Mouse (Mus musculus): ENCODE measurements around the gene Kcnrg.

Gene Kcnrg

DNA sequence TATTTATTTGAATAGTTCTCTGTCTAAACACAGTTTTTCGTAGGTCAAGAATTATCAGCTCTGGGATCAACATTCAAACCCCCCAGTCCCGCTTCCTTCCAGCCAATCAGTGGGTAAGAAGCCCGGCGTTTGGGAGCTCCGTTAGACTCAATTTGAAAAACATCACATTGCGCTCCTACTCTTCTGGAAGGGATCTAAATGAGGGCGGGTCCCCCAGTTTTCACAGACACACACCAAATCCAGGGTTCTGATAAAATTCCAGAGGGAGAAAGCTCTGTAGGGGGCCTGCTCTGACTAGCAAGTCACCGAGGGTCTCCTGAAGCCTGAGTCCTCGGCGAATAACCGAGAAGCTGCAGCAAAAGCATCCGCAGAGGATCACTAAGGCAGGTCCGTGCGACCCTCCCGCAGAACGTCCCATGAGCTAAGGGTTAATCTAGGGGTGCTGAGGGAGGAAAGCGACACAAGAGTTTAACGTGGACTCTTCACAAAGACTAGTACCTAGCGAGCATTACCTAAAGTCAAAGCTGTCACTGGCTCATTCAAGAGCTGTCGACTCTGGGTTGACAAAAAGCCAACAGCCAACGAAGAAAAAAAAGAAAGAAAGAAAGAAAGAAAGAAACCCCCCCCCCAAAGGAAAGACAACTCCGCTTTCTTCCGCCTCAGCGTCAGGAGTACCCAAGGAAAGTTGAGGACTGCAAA, 40.1 kb downstream of the Kcnrg start:
- DNase-seq, result peak; percentile 30 to 33

DNA sequence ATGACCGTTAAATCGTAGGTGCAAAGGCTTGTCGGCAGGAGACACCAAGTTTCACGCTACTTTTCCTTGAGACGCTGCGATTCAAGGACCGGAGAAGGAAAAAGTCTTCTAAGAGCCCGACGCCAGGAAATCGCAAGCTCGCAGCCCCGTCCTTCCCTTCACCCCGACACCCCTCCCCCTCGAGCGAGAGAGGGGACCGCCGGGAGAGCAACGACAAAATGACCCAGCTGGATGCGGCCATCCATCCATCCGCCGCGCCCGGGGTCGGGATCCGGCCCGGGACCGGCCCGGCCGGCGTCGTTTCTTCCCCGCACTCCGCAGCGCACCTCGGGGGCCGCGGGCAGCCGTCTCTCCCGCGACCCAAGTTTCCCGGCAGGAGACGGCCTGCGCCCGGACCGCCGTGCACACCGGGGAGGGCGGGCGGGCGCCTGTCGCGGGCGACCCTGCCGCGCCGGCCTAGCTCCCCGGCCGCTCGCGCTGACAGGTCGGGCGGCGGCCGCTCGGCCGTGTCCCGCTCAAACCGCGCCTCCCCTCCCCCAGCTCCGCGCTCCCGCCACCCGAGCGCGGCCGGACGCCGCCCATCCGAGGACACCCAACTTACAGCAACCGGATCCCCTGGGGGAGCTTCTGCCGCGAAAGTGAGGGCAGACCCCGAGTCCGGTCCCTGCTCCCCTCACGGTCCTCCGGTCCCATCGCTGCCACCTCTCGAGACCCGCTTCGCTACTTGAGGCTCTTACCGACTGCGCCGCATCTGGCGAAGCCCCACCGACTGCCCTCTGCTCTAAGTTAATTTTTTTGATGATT, 40.8 kb downstream of the Kcnrg start:
- peak; percentile 32 to 42 for DNase-seq

DNA sequence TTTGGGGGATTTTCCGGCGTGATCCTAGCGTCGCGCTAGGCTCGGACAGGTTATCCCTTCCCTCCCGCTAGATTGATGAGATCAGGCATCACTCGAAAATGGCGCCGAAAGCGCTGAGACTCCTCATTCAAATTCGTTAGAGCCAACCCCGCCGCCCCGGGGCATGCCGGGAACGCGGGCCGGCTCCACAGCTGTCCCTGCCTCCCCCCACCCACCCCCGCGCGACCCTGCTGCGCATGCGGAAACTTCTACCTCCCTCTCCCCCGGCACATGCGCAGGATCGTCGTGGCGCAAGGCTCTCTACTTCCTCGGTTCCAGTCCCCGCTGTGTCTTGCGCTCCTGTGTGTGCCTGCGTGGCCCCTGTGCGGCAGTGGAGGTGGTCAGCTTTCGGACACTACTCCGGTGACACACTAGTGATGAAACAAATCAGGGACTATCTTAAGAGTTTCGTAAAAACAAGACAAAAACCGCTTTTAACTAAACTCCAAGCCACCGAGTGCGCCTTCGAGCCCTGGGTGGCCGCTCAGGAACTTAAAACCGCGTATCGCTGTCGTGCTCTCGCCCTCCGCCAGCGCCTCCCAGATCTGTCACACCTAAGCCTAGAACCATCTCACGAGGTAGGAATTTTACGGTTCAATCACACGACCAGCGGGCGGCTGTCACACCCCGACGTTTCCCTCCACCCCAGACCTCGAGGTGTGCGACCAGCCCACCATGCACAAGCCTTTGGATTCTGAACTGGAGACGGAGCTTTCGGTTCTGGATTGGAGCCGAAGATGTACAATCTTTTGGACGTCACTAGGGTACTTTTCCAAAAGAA, 41.6 kb downstream of the Kcnrg start:
- peak; percentile 97 to 98 for DNase-seq

DNA sequence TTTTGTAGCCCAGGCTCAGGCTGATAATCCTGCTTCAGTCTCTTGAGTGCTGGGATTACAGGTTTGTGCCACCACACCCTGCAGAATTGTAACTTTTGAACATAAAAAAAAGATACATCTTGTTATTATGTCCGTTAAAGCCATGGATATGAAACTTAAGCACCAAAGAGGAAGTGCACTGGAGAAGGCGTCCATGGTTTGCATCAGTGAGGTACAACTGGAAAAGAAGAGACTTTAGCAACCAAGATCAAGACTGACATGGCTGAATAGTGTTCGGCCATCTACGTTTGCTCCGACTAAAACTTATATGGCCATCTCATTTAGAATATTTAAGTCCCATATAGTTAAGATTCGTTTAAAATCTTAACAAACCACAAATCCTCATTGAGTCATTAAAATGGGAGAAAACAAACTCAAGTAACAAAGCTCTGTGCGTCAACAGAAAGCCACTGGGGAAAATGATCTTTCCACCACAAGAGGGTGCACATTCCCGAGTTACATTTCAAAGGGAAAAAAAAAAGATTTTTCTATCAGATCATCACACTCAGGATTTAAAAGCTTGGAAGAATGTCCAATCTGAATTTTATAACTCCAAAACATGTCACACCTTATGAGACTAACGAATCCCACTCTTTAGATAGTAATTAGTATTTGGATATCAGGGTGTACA, 43.2 kb downstream of the Kcnrg start:
- peak; percentile 41 to 42 for DNase-seq

DNA sequence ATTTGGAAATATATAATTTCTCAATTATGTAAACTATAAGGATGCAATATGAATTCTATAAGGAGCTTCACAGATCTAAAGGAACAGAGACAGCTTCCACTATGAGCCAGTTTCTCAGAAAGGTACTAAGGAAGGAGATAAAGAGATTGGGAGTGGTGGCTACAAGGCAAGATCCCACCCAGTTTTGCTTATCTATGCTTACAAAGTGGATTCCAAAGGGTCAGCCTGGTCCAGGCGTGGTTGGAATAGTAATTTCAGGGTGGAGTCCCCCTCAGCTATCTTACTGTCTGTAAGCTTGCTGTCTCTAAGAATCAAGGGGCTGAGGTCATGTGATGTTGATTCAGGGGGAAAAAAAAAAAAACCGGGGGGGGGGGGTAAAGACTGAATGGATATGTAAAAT, 49.2 kb downstream of the Kcnrg start:
- no peak for DNase-seq

DNA sequence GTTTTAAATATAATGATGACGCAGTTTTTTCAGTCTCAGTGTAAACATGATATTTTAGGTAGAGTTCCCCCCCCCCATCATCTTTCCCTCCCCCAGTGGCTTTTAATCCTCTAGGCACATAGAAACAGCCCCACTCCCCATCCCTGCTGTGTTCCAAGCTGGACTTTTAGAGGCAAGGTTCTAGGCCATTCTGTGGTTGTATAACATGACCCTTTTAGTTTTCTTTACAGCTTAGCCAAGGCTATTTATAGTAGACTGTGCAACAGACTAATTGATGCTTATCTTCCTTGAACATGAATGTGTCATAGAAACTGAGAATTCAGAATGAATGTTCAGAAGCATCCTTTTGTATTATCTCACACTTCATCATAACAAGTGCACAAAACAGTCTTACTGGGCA, 54.2 kb downstream of the Kcnrg start:
- DNase-seq, result no peak

DNA sequence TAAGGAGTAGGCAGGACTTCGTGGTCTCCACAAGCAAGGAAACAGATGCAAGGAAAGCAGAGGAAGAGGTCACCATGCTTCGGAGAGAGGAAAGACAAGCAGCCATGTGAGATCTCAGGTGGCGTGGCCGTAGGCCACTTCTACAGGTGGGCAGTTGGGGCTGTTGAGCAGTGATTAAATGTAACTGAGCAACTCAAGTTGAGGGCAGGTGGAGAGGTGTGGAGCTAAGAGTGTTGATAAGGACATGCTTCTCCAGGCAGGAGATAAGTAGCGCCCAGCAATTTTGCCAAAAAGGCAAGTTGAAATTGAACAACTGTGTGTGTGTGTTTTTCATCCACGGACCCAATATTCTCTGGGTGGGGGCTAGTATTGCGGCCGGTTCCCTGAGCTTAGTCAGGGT, 55.0 kb downstream of the Kcnrg start:
- no peak for DNase-seq
